Mouse (Mus musculus) intestine, embryonic 16.5 days (tissue): ENCODE measurements at regions not wholly inside any gene's neighbourhood (a gene's known extent, or its start where the extent isn't known, plus 50 kb on each side); places are given as distances from the start of the nearest gene placed in this dataset.

Experiments used
- ATAC-seq: fragments of 200-750 bp; cut with Nextera tagmentation; 2 replicates; pipeline ENCODE4 v1.8.0; 2017; ENCODE audit warnings: moderate TSS enrichment, moderate library complexity
- H3K27ac ChIP-seq: fragments of 300-500 bp; sonication (generic); 2 replicates; pipeline ENCODE4 v1.5.1; 2014; ENCODE audit warnings: mild to moderate bottlenecking, low read length
- H3K27me3 ChIP-seq: fragments of 300-500 bp; sonication (generic); replicated peaks from 2 replicates; pipeline ENCODE4 v1.6.1; 2014; ENCODE audit warnings: low read length, control low read depth, mixed read lengths; ENCODE audit not compliant: control insufficient read depth, insufficient read depth
- H3K36me3 ChIP-seq: fragments of 300-500 bp; sonication (generic); 2 replicates; pipeline ENCODE4 v1.6.1; 2014; ENCODE audit warnings: low read length, control low read depth; ENCODE audit not compliant: control insufficient read depth, insufficient read depth
- H3K4me1 ChIP-seq: fragments of 300-500 bp; sonication (generic); 2 replicates; pipeline ENCODE4 v1.6.1; 2014; ENCODE audit warnings: low read length, control low read depth, mixed read lengths; ENCODE audit not compliant: control insufficient read depth, insufficient read depth
- H3K4me2 ChIP-seq: fragments of 300-500 bp; sonication (generic); 2 replicates; pipeline ENCODE4 v1.6.1; 2014; ENCODE audit warnings: low read depth, low read length, control low read depth
- H3K4me3 ChIP-seq: fragments of 300-500 bp; sonication (generic); 2 replicates; pipeline ENCODE4 v1.5.1; 2014; ENCODE audit warnings: mild to moderate bottlenecking, low read length
- H3K9ac ChIP-seq: fragments of 300-500 bp; sonication (generic); 2 replicates; pipeline ENCODE4 v1.6.1; 2014; ENCODE audit warnings: low read depth, low read length
- H3K9me3 ChIP-seq: fragments of 300-500 bp; sonication (generic); 2 replicates; pipeline ENCODE4 v1.6.1; 2016; ENCODE audit warnings: low read length, control low read depth; ENCODE audit not compliant: control insufficient read depth
- WGBS: fragments of 180-500 bp; shearing (Covaris S2); extraction: QIAGEN DNeasy Blood & Tissue Kit; methylation state at CpG from one replicate; pipeline ENCODE4 v1.1.7; 2014; 5-methylcytosine and 5-hydroxymethylcytosine counted together

GRCm38 (mm10) chr6:148514124-148514523, 69.9 kb upstream of the Tmtc1 start:
- ATAC-seq: no peak
- Histone ChIP-seq H3K4me2 (no peak overlapping the region), H3K27ac (no peak overlapping the region), H3K9ac (no peak overlapping the region), H3K36me3 (no peaks in the 10 kb centered on the region), H3K9me3 (no peaks in the 10 kb centered on the region), H3K27me3 (no peaks in the 10 kb centered on the region), H3K4me3 (no peak overlapping the region), H3K4me1 (no peaks in the 10 kb centered on the region)
- 81% methylated on average over 6 of the region's 6 CpGs for WGBS

DNA sequence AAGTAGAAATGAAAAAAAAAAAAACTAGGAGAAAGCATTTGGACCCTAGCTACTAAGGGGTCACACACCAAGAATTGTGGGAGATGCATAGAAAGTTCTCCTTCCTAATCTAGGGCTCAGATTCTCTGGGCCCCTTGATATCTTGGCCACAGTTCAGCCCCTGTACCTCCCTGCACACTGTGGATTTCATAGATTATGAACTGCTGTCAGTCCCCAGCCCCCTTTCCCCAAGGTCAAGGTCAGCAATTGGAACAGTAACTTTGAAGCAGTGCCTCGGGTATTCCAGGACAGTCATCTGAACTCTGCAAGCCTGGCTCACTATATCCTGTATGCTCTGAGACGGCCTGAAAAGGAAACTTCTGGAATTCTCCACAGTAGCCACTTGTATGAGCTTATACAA, 68.9 kb upstream of the Tmtc1 start:
- no peaks in the 10 kb centered on the region for H3K36me3 ChIP-seq
- no peak for ATAC-seq
- no peaks in the 10 kb centered on the region for H3K4me1 ChIP-seq
- no peak overlapping the region for H3K27ac ChIP-seq
- no peaks in the 10 kb centered on the region for H3K27me3 ChIP-seq
- no peak overlapping the region for H3K4me2 ChIP-seq
- H3K4me3 ChIP-seq: no peak overlapping the region
- no peaks in the 10 kb centered on the region for H3K9me3 ChIP-seq
- 25% methylated on average over 2 of the region's 2 CpGs for WGBS
- H3K9ac ChIP-seq: no peak overlapping the region

DNA sequence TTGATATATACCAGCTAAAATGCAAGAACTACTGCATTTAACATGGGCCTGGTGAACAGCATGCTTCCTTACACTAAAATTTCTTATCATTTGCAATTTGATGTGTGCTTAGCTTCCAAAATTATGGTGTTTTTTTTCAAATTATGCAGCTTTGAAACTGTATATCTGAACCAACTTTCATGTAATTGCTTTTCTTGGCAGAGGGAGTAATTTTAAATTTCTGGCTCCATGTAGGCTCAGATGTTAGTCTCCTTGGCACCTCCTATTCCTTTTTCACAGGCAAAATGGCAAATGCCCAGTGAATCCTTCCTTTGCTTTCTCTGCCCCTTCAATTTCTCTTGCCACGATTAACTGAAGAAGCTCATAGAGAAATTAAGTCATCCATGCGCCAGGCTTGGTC, 61.1 kb upstream of the Tmtc1 start:
- Histone ChIP-seq H3K36me3 (no peaks in the 10 kb centered on the region), H3K4me2 (no peak overlapping the region), H3K4me3 (no peak overlapping the region), H3K9me3 (no peaks in the 10 kb centered on the region), H3K27ac (no peak overlapping the region), H3K9ac (no peak overlapping the region), H3K27me3 (no peaks in the 10 kb centered on the region), H3K4me1 (no peaks in the 10 kb centered on the region)
- 88% methylated on average over 2 of the region's 2 CpGs for WGBS
- no peak for ATAC-seq

- Histone ChIP-seq H3K9ac (no peak overlapping the region), H3K4me1 (no peaks in the 10 kb centered on the region), H3K4me2 (no peak overlapping the region), H3K27ac (no peak overlapping the region), H3K4me3 (no peak overlapping the region), H3K36me3 (no peaks in the 10 kb centered on the region), H3K9me3 (no peaks in the 10 kb centered on the region), H3K27me3 (no peaks in the 10 kb centered on the region)
- 51% methylated on average over 9 of the region's 9 CpGs for WGBS
- no peak for ATAC-seq
Measured at GRCm38 (mm10) chr6:148500251-148501179, 56.3 kb upstream of the Tmtc1 start.
